Mouse (Mus musculus): ENCODE results near the gene Zmat5. TPM values are rescaled to one million over a fixed set of nuclear protein-coding genes. Genes with fewer than 3 reads are reported as not detected.

The Zmat5 gene
- total RNA-seq, 1 experiment: 32.3 TPM

- Histone ChIP-seq H3K9me3 (ENCODE audit: control insufficient read depth, insufficient read depth, low read depth, low read length) (no peaks in the 10 kb centered on the region), H3K9ac (ENCODE audit: insufficient read depth, low read depth, low read length, poor library complexity, severe bottlenecking) (no peak overlapping the region), H3K36me3 (ENCODE audit: control insufficient read depth, insufficient read depth, low read length, poor library complexity, severe bottlenecking) (peaks cover 24% of the 10 kb centered on the region), H3K27ac (ENCODE audit: insufficient read depth, low read depth, low read length, poor library complexity, severe bottlenecking) (no peak overlapping the region), H3K4me1 (ENCODE audit: control insufficient read depth in 2 of 2, insufficient read depth in 2 of 2, low read length in 2 of 2, poor library complexity in 1 of 2) (peaks cover 0 to 2% of the 10 kb centered on the region in 2 experiments; a peak in 1 of 4 replicates), H3K4me3 (ENCODE audit: insufficient read depth in 1 of 2, low read depth in 1 of 2, low read length in 2 of 2, poor library complexity in 1 of 2, severe bottlenecking in 1 of 2) (no peak overlapping the region)
- no peak for DNase-seq (ENCODE audit: low read depth, low spot score)
- TF ChIP-seq CHD2 (IDR thresholded peaks at IDR 0.05; ENCODE audit: low read depth, low read length): no peak
- in situ Hi-C loops (cut with MboI; ENCODE audit: low sequenced_read_pairs in 2 of 2, unreplicated experiment in 2 of 2): no loop called here
Measured at GRCm38 (mm10) chr11:4661871-4662495, 42.5 kb upstream of the Zmat5 start.

GRCm38 (mm10) chr11:4662496-4662878 is 42.0 kb upstream of the Zmat5 start:
- H3K27ac ChIP-seq (ENCODE audit: insufficient read depth, low read depth, low read length, poor library complexity, severe bottlenecking): no peak overlapping the region
- TF ChIP-seq MAFK (IDR thresholded peaks at IDR 0.05; ENCODE audit: insufficient read depth, low read depth, low read length) (no peak), ZNF384 (IDR thresholded peaks at IDR 0.05; ENCODE audit: low read depth, low read length) (no peak), HCFC1 (IDR thresholded peaks at IDR 0.05; ENCODE audit: borderline replicate concordance, insufficient read depth, low read length) (no peak), ZC3H11A (IDR thresholded peaks at IDR 0.05; ENCODE audit: borderline replicate concordance, low read depth, low read length) (no peak), CHD2 (IDR thresholded peaks at IDR 0.05; ENCODE audit: low read depth, low read length) (no peak)
- H3K4me1 ChIP-seq (ENCODE audit: control insufficient read depth in 2 of 2, insufficient read depth in 2 of 2, low read length in 2 of 2, poor library complexity in 1 of 2): peaks cover 0 to 2% of the 10 kb centered on the region in 2 experiments; a peak in 1 of 4 replicates
- H3K36me3 ChIP-seq (ENCODE audit: control insufficient read depth, insufficient read depth, low read length, poor library complexity, severe bottlenecking): peaks cover 24% of the 10 kb centered on the region
- no peak for DNase-seq (ENCODE audit: low read depth, low spot score)
- H3K9ac ChIP-seq (ENCODE audit: insufficient read depth, low read depth, low read length, poor library complexity, severe bottlenecking): no peak overlapping the region
- in situ Hi-C loops (cut with MboI; ENCODE audit: low sequenced_read_pairs in 2 of 2, unreplicated experiment in 2 of 2): no loop called here
- no peaks in the 10 kb centered on the region for H3K9me3 ChIP-seq (ENCODE audit: control insufficient read depth, insufficient read depth, low read depth, low read length)
- H3K4me3 ChIP-seq (ENCODE audit: insufficient read depth in 1 of 2, low read depth in 1 of 2, low read length in 2 of 2, poor library complexity in 1 of 2, severe bottlenecking in 1 of 2): no peak overlapping the region

- TF ChIP-seq CHD2 (IDR thresholded peaks at IDR 0.05; ENCODE audit: low read depth, low read length): no peak
- TF ChIP-seq ZNF384 (IDR thresholded peaks at IDR 0.05; ENCODE audit: low read depth, low read length): no peak
- TF ChIP-seq MAFK (IDR thresholded peaks at IDR 0.05; ENCODE audit: insufficient read depth, low read depth, low read length): no peak
- TF ChIP-seq ZC3H11A (IDR thresholded peaks at IDR 0.05; ENCODE audit: borderline replicate concordance, low read depth, low read length): no peak
- TF ChIP-seq HCFC1 (IDR thresholded peaks at IDR 0.05; ENCODE audit: borderline replicate concordance, insufficient read depth, low read length): no peak
- no peaks in the 10 kb centered on the region for H3K9me3 ChIP-seq (ENCODE audit: control insufficient read depth, insufficient read depth, low read depth, low read length)
- H3K4me1 ChIP-seq (ENCODE audit: control insufficient read depth in 2 of 2, insufficient read depth in 2 of 2, low read length in 2 of 2, poor library complexity in 1 of 2): peaks cover 2 to 3% of the 10 kb centered on the region in 2 experiments; a peak in 1 of 4 replicates
- in situ Hi-C loops (cut with MboI; ENCODE audit: low sequenced_read_pairs in 2 of 2, unreplicated experiment in 2 of 2): no loop called here
- no peak for DNase-seq (ENCODE audit: low read depth, low spot score)
- H3K36me3 ChIP-seq (ENCODE audit: control insufficient read depth, insufficient read depth, low read length, poor library complexity, severe bottlenecking): peaks cover 31% of the 10 kb centered on the region; the same call in 1 of the 2 replicates
- no peak overlapping the region for H3K9ac ChIP-seq (ENCODE audit: insufficient read depth, low read depth, low read length, poor library complexity, severe bottlenecking)
- no peak overlapping the region for H3K4me3 ChIP-seq (ENCODE audit: insufficient read depth in 1 of 2, low read depth in 1 of 2, low read length in 2 of 2, poor library complexity in 1 of 2, severe bottlenecking in 1 of 2)
- no peak overlapping the region for H3K27ac ChIP-seq (ENCODE audit: insufficient read depth, low read depth, low read length, poor library complexity, severe bottlenecking)
Measured at GRCm38 (mm10) chr11:4671736-4672135, 32.7 kb upstream of the Zmat5 start.

- Histone ChIP-seq H3K4me3 (ENCODE audit: insufficient read depth in 1 of 2, low read depth in 1 of 2, low read length in 2 of 2, poor library complexity in 1 of 2, severe bottlenecking in 1 of 2) (no peak overlapping the region), H3K36me3 (ENCODE audit: control insufficient read depth, insufficient read depth, low read length, poor library complexity, severe bottlenecking) (peaks cover 25% of the 10 kb centered on the region; the same call in 1 of the 2 replicates), H3K4me1 (ENCODE audit: control insufficient read depth in 2 of 2, insufficient read depth in 2 of 2, low read length in 2 of 2, poor library complexity in 1 of 2) (peaks cover 2 to 15% of the 10 kb centered on the region in 2 experiments; a peak in 1 of 4 replicates), H3K27ac (ENCODE audit: insufficient read depth, low read depth, low read length, poor library complexity, severe bottlenecking) (no peak overlapping the region; the same call in 1 of the 2 replicates), H3K9ac (ENCODE audit: insufficient read depth, low read depth, low read length, poor library complexity, severe bottlenecking) (no peak overlapping the region), H3K9me3 (ENCODE audit: control insufficient read depth, insufficient read depth, low read depth, low read length) (no peaks in the 10 kb centered on the region)
- no peak for DNase-seq (ENCODE audit: low read depth, low spot score)
- in situ Hi-C loops (cut with MboI; ENCODE audit: low sequenced_read_pairs in 2 of 2, unreplicated experiment in 2 of 2): no loop called here
- TF ChIP-seq ZC3H11A (IDR thresholded peaks at IDR 0.05; ENCODE audit: borderline replicate concordance, low read depth, low read length) (no peak), HCFC1 (IDR thresholded peaks at IDR 0.05; ENCODE audit: borderline replicate concordance, insufficient read depth, low read length) (no peak), CHD2 (IDR thresholded peaks at IDR 0.05; ENCODE audit: low read depth, low read length) (no peak), MAFK (IDR thresholded peaks at IDR 0.05; ENCODE audit: insufficient read depth, low read depth, low read length) (no peak), ZNF384 (IDR thresholded peaks at IDR 0.05; ENCODE audit: low read depth, low read length) (no peak)
Measured at GRCm38 (mm10) chr11:4674593-4674992, 29.9 kb upstream of the Zmat5 start.
